Mouse (Mus musculus) heart, embryonic 11.5 days (tissue): ENCODE measurements at regions not wholly inside any gene's neighbourhood (a gene's known extent, or its start where the extent isn't known, plus 50 kb on each side); places are given as distances from the start of the nearest gene placed in this dataset.

ENCODE experiments used
- ATAC-seq: fragments of 200-750 bp; cut with Nextera tagmentation; replicated peaks from 2 replicates; pipeline ENCODE4 v1.8.0; 2017; ENCODE audit warnings: moderate library complexity; ENCODE audit not compliant: insufficient number of reproducible peaks, low FRiP score, low TSS enrichment
- H3K27ac ChIP-seq: fragments of 300-500 bp; sonication (generic); 2 replicates; pipeline ENCODE4 v1.5.1; 2014; ENCODE audit warnings: mild to moderate bottlenecking, low read depth, low read length
- H3K27me3 ChIP-seq: fragments of 300-500 bp; sonication (generic); 2 replicates; pipeline ENCODE4 v1.6.1; 2014; ENCODE audit warnings: mild to moderate bottlenecking, low read length, mixed read lengths; ENCODE audit not compliant: control insufficient read depth, insufficient read depth
- H3K36me3 ChIP-seq: fragments of 300-500 bp; sonication (generic); 2 replicates; pipeline ENCODE4 v1.6.1; 2014; ENCODE audit warnings: mild to moderate bottlenecking, low read length, moderate library complexity, mixed read lengths; ENCODE audit not compliant: control insufficient read depth, insufficient read depth
- H3K4me1 ChIP-seq: fragments of 300-500 bp; sonication (generic); 2 replicates; pipeline ENCODE4 v1.6.1; 2014; ENCODE audit warnings: low read length; ENCODE audit not compliant: control insufficient read depth, insufficient read depth
- H3K4me2 ChIP-seq: fragments of 300-500 bp; sonication (generic); 2 replicates; pipeline ENCODE4 v1.6.1; 2014; ENCODE audit warnings: mild to moderate bottlenecking, moderate library complexity
- H3K4me3 ChIP-seq: fragments of 300-500 bp; sonication (generic); 2 replicates; pipeline ENCODE4 v1.5.1; 2014; ENCODE audit warnings: low read depth, low read length
- H3K9ac ChIP-seq: fragments of 300-500 bp; sonication (generic); 2 replicates; pipeline ENCODE4 v1.6.1; 2014; ENCODE audit warnings: mild to moderate bottlenecking, low read depth, low read length, moderate library complexity
- H3K9me3 ChIP-seq: fragments of 300-500 bp; sonication (generic); replicated peaks from 2 replicates; pipeline ENCODE4 v1.6.1; 2016; ENCODE audit warnings: low read length; ENCODE audit not compliant: control insufficient read depth
- WGBS: fragments of 180-500 bp; shearing (Covaris S2); extraction: QIAGEN DNeasy Blood & Tissue Kit; methylation state at CpG from one replicate; pipeline ENCODE4 v1.1.7; 2014; ENCODE audit not compliant: insufficient replicate concordance; 5-methylcytosine and 5-hydroxymethylcytosine counted together

GRCm38 (mm10) chr3:14952169-14952729 lies 66.2 kb downstream of the Car2 start:
- Histone ChIP-seq H3K27me3 (no peaks in the 10 kb centered on the region), H3K4me3 (no peak overlapping the region), H3K9ac (no peak overlapping the region), H3K27ac (no peak overlapping the region), H3K4me1 (no peaks in the 10 kb centered on the region), H3K9me3 (no peaks in the 10 kb centered on the region), H3K36me3 (no peaks in the 10 kb centered on the region), H3K4me2 (no peak overlapping the region)
- 75% methylated on average over 3 of the region's 3 CpGs for WGBS
- no peak for ATAC-seq

DNA sequence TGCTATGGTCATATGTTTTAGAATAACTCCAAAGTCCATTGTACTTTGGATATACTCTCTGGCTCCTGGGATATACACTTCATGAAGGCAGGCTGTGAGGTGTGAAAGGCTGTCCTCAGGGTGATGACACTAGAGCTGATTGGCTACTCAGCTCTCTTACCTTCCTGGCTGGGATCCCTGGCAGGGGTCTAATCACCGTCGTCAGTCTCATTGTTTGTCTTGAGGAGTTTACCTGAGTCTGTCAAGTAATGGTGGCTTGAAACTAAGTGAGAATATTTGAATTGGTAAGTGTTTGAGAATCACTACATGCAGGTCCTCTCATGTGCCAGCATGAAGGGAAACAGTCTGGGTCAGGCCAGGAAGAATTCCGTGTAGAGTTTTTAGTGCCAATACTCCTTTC lies 66.9 kb downstream of the Car2 start:
- Histone ChIP-seq H3K4me1 (no peaks in the 10 kb centered on the region), H3K36me3 (no peaks in the 10 kb centered on the region), H3K27ac (no peak overlapping the region), H3K9ac (no peak overlapping the region), H3K27me3 (no peaks in the 10 kb centered on the region), H3K4me3 (no peak overlapping the region), H3K9me3 (no peaks in the 10 kb centered on the region), H3K4me2 (no peak overlapping the region)
- no peak for ATAC-seq
- 39% methylated on average over 3 of the region's 3 CpGs for WGBS

DNA sequence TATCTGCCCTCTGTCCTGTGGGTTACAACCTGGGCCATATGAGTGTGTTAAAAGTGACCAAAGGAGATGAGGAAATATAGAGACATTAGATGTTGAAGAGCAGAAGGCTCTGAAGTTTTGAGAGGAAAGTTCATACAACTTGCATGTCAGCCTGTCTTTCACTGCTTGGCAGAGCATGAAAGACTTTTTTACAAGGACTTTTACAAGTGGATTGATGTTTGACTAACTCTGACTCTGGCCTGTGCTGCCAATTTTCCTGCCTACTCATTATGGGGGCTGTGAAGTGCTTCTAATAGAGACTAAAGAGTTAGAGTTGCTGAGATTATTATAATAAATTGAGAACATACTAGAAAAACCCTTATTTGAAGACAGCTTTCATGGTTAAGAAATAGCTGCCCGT lies 71.4 kb downstream of the Car2 start:
- Histone ChIP-seq H3K4me3 (no peak overlapping the region), H3K36me3 (no peaks in the 10 kb centered on the region), H3K9me3 (no peaks in the 10 kb centered on the region), H3K27ac (no peak overlapping the region), H3K4me2 (no peak overlapping the region), H3K27me3 (no peaks in the 10 kb centered on the region), H3K4me1 (no peaks in the 10 kb centered on the region), H3K9ac (no peak overlapping the region)
- WGBS = 79% methylated on average over 1 of the region's 1 CpGs
- no peak for ATAC-seq

DNA sequence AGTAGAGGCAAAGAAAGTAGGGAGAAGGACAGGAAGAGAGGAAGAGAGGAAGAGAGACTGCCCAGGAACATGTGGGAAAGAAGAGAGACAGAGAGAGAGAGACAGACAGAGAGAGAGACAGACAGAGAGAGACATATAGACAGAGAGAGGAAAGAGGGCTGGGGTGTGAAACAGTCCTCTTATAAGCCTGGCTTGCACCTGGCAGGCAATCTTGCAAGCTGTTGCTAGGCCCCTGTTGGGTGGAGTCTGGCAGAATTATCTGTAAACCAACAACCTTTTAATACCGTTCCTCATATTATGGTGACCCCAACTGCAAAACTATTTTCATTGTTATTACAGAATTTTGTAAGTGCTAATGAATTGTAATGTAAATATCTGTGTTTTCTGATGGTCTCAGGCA lies 72.2 kb downstream of the Car2 start:
- Histone ChIP-seq H3K4me1 (no peaks in the 10 kb centered on the region), H3K27me3 (no peaks in the 10 kb centered on the region), H3K4me2 (no peak overlapping the region), H3K4me3 (no peak overlapping the region), H3K36me3 (no peaks in the 10 kb centered on the region), H3K27ac (no peak overlapping the region), H3K9me3 (no peaks in the 10 kb centered on the region), H3K9ac (no peak overlapping the region)
- ATAC-seq = no peak
- 53% methylated on average over 1 of the region's 1 CpGs for WGBS

DNA sequence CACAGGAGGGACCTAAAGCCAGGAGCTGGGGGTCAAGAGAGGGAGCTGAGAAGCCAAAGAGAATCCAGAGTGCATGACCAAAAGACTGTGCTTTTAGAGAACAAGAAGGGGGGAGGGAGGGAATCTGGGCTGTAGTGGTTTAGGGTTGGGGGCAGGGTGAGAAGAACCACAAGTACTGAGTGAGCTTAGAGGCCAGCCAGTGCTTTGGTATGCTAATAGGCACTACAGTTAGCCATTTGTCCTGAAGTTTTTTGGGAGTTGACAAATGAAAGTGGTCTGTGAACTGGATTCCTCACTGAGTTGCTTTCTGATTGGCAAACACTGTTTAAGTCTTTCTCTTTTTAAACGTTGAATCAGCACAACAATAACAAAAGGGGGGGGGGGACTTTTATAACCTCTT lies 73.5 kb downstream of the Car2 start:
- Histone ChIP-seq H3K36me3 (no peaks in the 10 kb centered on the region), H3K4me1 (no peaks in the 10 kb centered on the region), H3K9ac (no peak overlapping the region), H3K27me3 (no peaks in the 10 kb centered on the region), H3K9me3 (no peaks in the 10 kb centered on the region), H3K27ac (no peak overlapping the region), H3K4me2 (no peak overlapping the region), H3K4me3 (no peak overlapping the region)
- WGBS = 0% methylated on average over 1 of the region's 1 CpGs
- no peak for ATAC-seq

DNA sequence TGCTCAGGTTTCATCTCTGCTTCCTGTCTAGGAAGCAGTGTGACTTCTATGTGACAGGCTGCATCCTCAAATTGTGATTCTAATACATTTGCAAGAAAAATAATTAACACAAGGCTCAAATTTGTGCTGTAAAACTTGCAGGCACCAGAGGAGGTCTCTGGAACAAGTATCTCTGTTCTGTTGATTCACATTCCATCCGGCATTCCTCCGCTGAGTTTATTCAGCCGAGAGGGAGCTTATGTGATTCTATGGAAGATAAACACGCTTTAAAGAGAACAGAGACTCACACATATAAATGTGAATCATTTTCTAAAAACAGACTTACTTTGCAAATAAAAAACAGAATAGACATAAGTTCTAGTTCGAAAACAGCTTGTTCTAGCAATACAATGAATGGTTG lies 78.7 kb downstream of the Car2 start:
- Histone ChIP-seq H3K4me3 (no peak overlapping the region), H3K27ac (no peak overlapping the region), H3K9me3 (no peaks in the 10 kb centered on the region), H3K9ac (no peak overlapping the region), H3K4me2 (no peak overlapping the region), H3K27me3 (no peaks in the 10 kb centered on the region), H3K36me3 (no peaks in the 10 kb centered on the region), H3K4me1 (no peaks in the 10 kb centered on the region)
- no peak for ATAC-seq
- WGBS = 61% methylated on average over 5 of the region's 5 CpGs

GRCm38 (mm10) chr3:14965438-14966044 lies 79.5 kb downstream of the Car2 start:
- H3K36me3 ChIP-seq = no peaks in the 10 kb centered on the region
- no peak overlapping the region for H3K27ac ChIP-seq
- no peak overlapping the region for H3K9ac ChIP-seq
- no peak for ATAC-seq
- H3K27me3 ChIP-seq = no peaks in the 10 kb centered on the region
- H3K4me2 ChIP-seq = no peak overlapping the region
- H3K4me1 ChIP-seq = no peaks in the 10 kb centered on the region
- H3K4me3 ChIP-seq = no peak overlapping the region
- H3K9me3 ChIP-seq = no peaks in the 10 kb centered on the region
- WGBS = 49% methylated on average over 5 of the region's 5 CpGs

DNA sequence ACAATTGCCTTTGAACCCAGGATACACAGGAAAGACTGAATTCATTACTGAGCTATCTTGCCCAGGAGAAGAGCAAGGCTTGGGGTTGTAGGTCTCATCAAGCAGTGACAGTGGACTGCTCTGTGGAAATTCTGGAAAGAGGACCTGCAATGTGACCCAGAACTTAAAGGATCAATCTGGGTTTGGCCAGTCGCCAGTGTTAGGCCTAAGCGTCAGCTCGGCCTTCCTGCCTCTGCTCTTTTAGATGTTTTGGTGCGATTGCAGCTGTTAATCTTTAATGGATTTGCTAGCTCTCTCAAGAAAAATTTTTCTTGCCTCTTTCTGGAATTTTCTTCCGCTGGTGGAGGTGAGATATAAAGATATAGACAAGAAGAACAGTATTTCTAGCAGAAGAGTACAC lies 81.2 kb downstream of the Car2 start:
- H3K27me3 ChIP-seq = no peaks in the 10 kb centered on the region
- WGBS = 82% methylated on average over 5 of the region's 5 CpGs
- no peak overlapping the region for H3K27ac ChIP-seq
- H3K36me3 ChIP-seq = no peaks in the 10 kb centered on the region
- ATAC-seq = no peak
- no peaks in the 10 kb centered on the region for H3K9me3 ChIP-seq
- H3K9ac ChIP-seq = no peak overlapping the region
- no peak overlapping the region for H3K4me2 ChIP-seq
- no peaks in the 10 kb centered on the region for H3K4me1 ChIP-seq
- no peak overlapping the region for H3K4me3 ChIP-seq

- no peak overlapping the region for H3K27ac ChIP-seq
- no peak overlapping the region for H3K4me2 ChIP-seq
- no peaks in the 10 kb centered on the region for H3K27me3 ChIP-seq
- H3K36me3 ChIP-seq = no peaks in the 10 kb centered on the region
- no peaks in the 10 kb centered on the region for H3K9me3 ChIP-seq
- no peak overlapping the region for H3K4me3 ChIP-seq
- 78% methylated on average over 1 of the region's 1 CpGs for WGBS
- H3K9ac ChIP-seq = no peak overlapping the region
- no peaks in the 10 kb centered on the region for H3K4me1 ChIP-seq
- ATAC-seq = no peak
These were observed 82.3 kb downstream of the Car2 start for GRCm38 (mm10) chr3:14968345-14968744.
